Mouse (Mus musculus): ENCODE measurements at regions not wholly inside any gene's neighbourhood (a gene's known extent, or its start where the extent isn't known, plus 50 kb on each side); places are given as distances from the start of the nearest gene placed in this dataset.

- TF ChIP-seq ZC3H11A (IDR thresholded peaks at IDR 0.05; ENCODE audit: borderline replicate concordance, low read depth, low read length) (no peak), MAFK (IDR thresholded peaks at IDR 0.05; ENCODE audit: insufficient read depth, low read depth, low read length) (no peak), ZNF384 (IDR thresholded peaks at IDR 0.05; ENCODE audit: low read depth, low read length) (no peak), CHD2 (IDR thresholded peaks at IDR 0.05; ENCODE audit: low read depth, low read length) (no peak), HCFC1 (IDR thresholded peaks at IDR 0.05; ENCODE audit: borderline replicate concordance, insufficient read depth, low read length) (no peak)
Measured at GRCm38 (mm10) chr2:48557123-48557522, 256.8 kb upstream of the Acvr2a start.
